Mouse (Mus musculus) erythroid progenitor cell, adult 5-6 weeks (primary cell): ENCODE measurements around the gene Sh2d5. TPM values are rescaled to one million over a fixed set of nuclear protein-coding genes. Genes with fewer than 3 reads are reported as not detected.

Source experiments
- ATAC-seq: replicated peaks from 2 replicates; pipeline ENCODE4 v1.8.0; 2016; ENCODE audit warnings: moderate number of reproducible peaks, mild to moderate bottlenecking, moderate TSS enrichment, inconsistent platforms; ENCODE audit not compliant: poor library complexity, low FRiP score, severe bottlenecking
- total RNA-seq, 2 experiments: library from RNA; stranded (forward) in 1 of 2; stranded (reverse) in 1 of 2; fragments of 150-400 nt in 1 of 2; fragments of 186-747, 209-891 nt in 1 of 2; gene quantifications; 2 replicates each; pipeline versions ENCODE4 v1.2.3 to v1.2.4; 2015 to 2017; ENCODE audit warnings: low replicate concordance in 2 of 2

Gene Sh2d5
- 1.8 and 3.8 TPM in 2 replicates for total RNA-seq (2015; ENCODE audit: low replicate concordance)
- 3.5 and 3.8 TPM in 2 replicates for total RNA-seq (2017; ENCODE audit: low replicate concordance)

DNA sequence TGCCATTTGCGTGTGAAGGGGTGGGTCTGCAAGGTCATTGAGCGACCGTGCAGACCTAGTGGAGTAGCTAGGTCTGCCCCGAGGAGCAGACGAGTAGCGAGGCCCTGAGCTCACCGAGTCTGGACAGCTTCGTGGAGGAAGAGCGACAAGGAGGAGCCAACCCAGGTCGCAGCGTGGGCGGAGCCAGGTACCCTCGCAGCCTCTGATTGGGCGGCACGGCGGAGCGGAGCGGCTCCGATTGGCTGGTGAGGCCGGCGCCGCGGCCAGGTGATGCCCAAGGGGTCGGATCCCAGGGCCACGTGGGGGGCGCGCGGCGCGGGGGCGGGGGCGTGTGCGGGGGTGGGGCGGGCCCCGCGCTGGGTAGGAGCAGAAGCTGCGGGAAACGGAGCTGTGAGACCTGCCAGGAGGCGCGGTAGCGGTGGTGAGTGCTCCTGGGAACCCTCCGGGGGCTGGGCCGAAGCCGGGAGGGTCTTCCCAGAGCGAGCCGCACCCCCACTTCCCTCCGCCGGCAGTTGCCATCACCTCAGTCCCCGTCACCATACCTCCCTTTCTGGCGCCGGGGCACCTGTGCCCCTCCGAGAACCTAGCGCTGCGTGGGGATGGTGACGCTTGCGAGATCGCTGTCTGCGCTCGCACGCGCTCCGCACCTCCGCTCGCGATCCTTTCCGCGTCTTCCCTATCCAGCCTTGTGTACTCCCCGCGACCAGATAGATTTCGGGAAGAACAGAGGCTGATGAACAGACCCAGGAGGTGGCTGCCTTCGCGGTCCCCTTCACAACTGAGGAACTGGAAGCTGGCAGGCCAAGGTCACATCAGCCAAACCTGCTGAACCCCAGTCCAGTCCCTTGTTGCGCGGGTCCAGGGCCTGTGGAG, at the start of gene Sh2d5, which contains the start of gene Kif17:
Sh2d5 (plus strand) TSS at position 316 of the 873 bp plus-strand sequence.
Kif17 (plus strand) TSS at position 348 of the 873 bp plus-strand sequence.
- ATAC-seq, result peak; percentile 74

DNA sequence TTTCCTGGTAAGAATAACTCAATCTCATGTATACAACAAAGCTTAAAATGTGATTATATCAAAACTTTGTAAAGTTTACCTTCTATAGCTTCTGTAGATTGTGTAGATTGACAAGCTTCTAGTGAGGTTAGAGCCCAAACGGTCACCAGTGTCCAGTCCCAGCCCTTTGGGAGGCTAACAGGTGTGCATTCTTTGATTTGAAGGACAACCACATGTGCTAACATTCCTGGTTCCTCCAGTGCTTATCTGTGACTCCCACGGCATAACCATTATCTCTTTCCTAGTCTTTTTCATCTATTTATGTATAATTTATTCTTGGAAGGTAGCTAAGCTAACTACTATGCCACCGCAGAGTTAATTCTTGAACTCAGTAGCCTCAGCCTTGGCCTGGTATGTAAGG, 49.4 kb upstream of the Sh2d5 start:
- ATAC-seq, result no peak

DNA sequence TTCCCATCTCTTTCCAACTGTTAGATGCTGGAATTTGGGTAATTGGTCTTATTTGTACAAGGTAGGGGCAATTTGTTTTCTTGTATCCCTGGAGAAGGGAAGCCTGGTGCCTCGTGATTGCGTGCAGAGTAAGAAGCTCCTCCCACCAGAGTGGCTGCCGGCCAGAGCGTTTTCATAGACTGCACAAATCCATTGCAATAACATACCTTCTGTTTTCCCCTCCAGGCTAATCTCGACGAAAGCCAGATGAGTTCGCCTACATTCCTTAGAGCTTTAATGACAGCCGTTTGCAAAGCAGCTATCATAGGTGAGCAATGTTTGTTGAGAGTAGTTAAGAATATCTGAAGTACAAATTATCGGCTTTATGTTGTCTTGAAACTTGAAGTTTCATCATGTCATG, 48.5 kb upstream of the Sh2d5 start:
- no peak for ATAC-seq

DNA sequence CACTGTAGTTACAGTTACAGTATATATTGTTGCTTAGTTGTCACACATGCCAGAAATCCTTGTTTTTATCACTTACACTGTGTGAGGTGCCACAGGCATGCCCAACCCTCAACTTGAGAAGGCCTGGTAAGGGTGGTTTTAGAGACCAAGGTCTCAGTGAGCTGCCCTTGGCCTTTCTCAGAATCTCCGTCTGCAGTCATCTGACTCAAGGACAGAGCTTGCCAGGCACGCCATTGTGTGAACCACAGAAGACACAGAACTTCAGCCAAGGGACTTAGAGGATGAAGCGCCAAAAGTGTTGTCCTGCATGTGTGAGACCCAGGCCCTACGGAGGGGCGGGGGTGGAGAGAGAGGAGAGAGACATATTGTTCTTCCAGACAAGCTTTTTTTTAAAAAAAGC, 40.1 kb upstream of the Sh2d5 start:
- ATAC-seq, result no peak

GRCm38 (mm10) chr4:138213861-138214260, 36.3 kb upstream of the Sh2d5 start:
- no peak for ATAC-seq

DNA sequence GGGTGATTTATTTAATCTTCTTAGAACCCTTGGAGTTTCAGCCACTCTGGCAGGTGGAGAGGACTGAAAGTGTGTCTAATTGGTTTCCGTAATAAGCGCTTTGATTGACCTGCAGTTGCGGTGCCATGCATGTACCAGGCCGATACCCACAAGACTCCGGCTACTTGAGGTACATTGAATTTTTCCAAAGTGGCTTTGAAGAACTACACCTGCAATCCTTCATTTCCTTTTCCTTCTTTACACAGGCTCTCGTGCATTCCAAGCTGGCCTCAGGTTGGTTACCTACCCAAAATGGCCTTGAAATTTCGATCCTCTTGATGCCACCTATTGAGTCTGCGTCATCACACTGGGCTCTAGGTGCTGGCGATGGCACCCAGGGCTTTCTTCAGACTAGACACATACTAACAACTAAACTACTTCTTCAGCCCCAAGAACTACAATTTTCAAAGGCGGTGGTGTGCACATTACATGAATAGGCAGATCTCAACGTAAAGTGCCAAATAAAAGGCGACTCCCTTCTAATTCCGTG, 34.5 kb upstream of the Sh2d5 start:
- no peak for ATAC-seq

DNA sequence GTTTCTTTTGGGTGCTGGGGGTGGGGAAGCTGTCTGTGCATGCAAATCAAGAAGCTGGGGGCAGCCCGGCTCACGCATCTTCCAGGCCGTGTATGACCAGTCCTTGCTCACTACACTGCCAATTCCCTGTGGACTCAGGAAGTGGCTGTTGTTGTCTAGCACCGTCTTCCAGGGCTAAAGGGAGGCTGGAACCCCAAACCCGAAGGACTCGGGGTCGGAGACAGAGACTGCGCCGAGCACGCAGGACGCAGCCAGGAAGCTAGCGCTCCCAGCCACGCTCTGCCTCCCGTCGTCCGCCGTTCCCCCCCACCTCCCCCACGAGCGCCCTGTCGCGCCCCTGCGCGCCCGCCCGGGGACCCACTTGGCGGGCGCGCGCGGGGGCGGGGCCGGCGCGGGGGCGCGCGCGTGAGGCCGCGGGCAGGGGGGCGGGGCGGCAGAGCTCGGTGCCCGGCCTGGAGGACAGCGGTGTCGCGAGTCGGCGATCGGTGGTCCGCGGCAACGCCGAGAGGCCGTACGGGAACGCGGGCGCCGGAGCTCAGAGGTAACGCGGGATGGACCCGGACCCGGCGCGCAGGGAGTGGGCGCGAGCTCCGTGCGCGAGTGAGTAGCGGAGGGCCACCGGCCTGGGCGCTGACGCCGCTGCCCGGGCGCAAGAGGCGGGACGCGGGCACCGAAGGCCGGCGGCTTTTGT, 33.9 kb upstream of the Sh2d5 start, which contains the start of gene Hp1bp3:
Hp1bp3 (plus strand) TSS at position 97 of the 691 bp plus-strand sequence.
- ATAC-seq, result peak; percentile 16; the same call in 1 of the 2 replicates

GRCm38 (mm10) chr4:138216891-138217392, 33.3 kb upstream of the Sh2d5 start:
- ATAC-seq, result peak; percentile 89

GRCm38 (mm10) chr4:138217441-138217840, 32.8 kb upstream of the Sh2d5 start:
- no peak for ATAC-seq

- ATAC-seq, result peak; percentile 22; the same call in 1 of the 2 replicates
Measured at GRCm38 (mm10) chr4:138217951-138218685, 32.1 kb upstream of the Sh2d5 start.

DNA sequence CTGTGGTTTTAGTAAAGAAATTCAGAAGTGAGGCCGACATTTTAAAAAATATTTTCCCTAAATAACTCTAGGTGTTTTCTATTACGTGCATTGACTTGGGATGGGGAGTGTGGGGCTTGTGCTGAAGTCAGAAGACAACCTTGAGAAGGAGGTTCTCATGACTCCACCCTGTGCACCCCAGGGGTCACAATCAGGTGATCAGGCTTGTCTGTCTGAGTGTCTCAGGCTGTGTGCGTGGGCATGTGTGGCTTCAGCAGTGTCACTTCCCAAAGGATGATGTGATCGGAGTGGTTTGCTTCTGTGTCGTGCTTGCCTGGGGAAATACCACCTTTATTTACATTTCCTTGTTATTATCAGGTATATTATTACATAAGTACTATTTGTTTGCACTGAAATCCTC, 30.9 kb upstream of the Sh2d5 start:
- no peak for ATAC-seq

DNA sequence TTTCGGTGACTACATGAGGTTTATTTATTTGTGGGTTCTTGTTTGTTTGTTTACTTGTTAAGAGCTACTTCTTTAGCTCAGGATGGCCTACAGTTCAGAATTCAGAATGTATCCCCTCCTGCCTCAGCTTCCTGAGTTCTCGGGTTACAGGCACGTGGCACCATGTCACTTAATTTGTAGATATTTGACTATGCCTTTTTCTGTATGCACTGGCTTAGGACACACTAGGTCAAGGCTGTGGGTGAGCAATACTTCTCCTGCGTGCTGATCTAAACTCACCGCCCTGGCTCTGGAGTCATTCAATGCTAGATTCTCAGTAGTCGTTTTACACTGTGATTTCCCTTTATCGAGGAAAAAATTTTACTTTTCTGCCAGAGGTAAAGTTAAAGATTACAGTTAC, 29.4 kb upstream of the Sh2d5 start:
- no peak for ATAC-seq

GRCm38 (mm10) chr4:138221406-138221805, 28.8 kb upstream of the Sh2d5 start:
- ATAC-seq, result no peak

GRCm38 (mm10) chr4:138222396-138222795, 27.8 kb upstream of the Sh2d5 start:
- ATAC-seq, result no peak

DNA sequence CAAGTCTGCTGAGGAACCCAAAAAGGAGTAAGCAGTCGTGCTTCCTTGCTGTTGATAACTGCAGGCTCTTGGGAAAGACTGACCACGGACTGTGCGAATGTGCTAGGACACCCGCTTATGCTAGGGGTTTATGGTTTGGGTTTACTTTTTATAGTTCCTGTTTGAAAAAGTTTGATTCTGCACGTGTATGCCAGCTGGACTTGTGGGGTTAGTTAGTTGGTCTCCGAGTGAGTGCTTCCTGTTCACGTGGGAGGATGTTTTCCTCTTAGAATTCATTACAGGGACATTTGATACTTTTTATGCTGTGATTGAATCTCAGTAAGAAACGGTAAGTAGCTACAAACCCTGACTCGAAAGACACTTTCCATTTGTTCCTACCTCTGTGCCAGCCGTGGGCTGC, 26.6 kb upstream of the Sh2d5 start:
- no peak for ATAC-seq

GRCm38 (mm10) chr4:138246756-138247665, 3.2 kb upstream of the Sh2d5 start:
- ATAC-seq, result no peak

DNA sequence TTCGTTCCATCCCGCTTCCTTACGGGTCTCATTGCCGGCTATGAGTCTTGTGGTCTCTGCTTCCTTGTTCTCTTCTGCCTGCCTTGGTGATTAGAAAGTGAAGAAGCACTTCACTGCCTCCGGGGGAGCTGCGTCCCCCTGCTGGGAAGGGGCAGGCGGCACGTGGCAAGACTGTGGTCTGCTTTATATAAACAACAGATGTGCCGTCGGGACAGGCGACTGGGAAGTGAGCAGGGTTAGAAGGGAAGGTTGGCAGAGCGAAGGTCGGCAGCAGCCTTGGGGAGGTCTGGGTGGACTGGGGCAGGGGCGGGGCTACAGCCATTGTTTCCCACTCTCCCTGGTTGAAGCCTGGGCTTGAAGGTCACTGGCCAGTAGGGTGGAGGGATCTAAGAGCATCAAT, 1.6 kb downstream of the Sh2d5 start:
- ATAC-seq, result no peak

DNA sequence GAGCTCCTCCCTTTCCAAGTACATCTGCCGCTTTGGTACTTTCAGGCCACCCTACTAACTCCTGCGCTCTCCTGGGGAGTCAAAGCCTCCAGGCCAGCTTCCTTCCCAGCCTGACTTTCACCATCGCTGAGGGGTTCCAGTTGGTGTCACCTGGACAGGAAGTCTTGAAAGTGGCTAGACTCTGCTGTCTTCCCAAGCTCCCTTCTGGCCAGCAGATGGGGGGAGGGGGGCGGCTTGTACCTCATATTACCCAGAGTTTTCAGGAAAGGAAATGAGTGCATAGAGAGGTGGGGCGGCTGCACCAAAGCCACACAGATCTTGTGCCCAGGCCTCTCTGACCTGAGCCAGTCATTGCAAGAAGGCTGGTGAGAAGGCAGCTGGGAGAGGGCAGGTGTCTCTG, 2.0 kb downstream of the Sh2d5 start:
- no peak for ATAC-seq
